Comparison of ENCODE assay signal across 16 mouse cellular contexts in genomic region chr2:72165136-72165854, GRCm38 (mm10).
A peak's percentile ranks its signal among the peaks of the same experiment; 100 is the strongest.
DNase-seq lines count a peak whose midpoint lies in the region; ATAC-seq lines count a peak whose summit lies in the region.
"Had no signal": no experiment of that assay in that cellular context is flagged by ENCODE, and none has a peak within 500 bp of the region (broad histone marks: within the 10 kb centered on the region; RNA-seq: fewer than 3 reads in every experiment).

No protein-coding gene starts in this region.

- intact Hi-C loops in left cerebral cortex, postnatal 25 days (cut with DNase I) = no loop called here

- no peak for ATAC-seq in megakaryocyte-erythroid progenitor cell, adult 5-6 weeks (replicated peaks; ENCODE audit: low FRiP score, low TSS enrichment, poor library complexity, severe bottlenecking)
- ATAC-seq: activated CD4-positive, CD25-positive, alpha-beta regulatory T cell, adult 4 months; forebrain, postnatal 0 days; inflammation-experienced regulatory T-cells, adult 6 months; Patski had no signal

- peak; percentile 80 for DNase-seq in brain, adult 2 months (ENCODE audit: low read depth, low spot score)
- peak; percentile 66 for DNase-seq in cerebellum, adult 11-12 months
- peak; percentile 73 for DNase-seq in cerebellum, adult 9-10 months
- DNase-seq in cerebellum, postnatal 25 days = peak; percentile 66 to 73
- no peak for DNase-seq in c-Kit-positive CD71-positive TER-119-positive erythroid progenitor cells, embryonic 14.5 days (ENCODE audit: low spot score)
- DNase-seq in left cerebral cortex, postnatal 25 days (ENCODE audit: low spot score in 2 of 2) = no peak
- DNase-seq: adrenal gland, postnatal 25 days; forebrain, postnatal 0 days; gastrocnemius, postnatal 14 days; heart, postnatal 36 days; kidney, adult 11 months; kidney, adult 9 months had no signal

Comparison
In these comparisons a context has a peak if more than half of its experiments do, and no peak if none do; other contexts are left out.
1. DNase-seq: peak in brain, adult 2 months (single experiment), cerebellum, adult 11-12 months (single experiment), cerebellum, adult 9-10 months (single experiment) and cerebellum, postnatal 25 days (2 of 2); none in c-Kit-positive CD71-positive TER-119-positive erythroid progenitor cells, embryonic 14.5 days (single experiment) and left cerebral cortex, postnatal 25 days (0 of 2).